Mouse (Mus musculus) heart, embryonic 12.5 days (tissue): ENCODE measurements around the gene Spg20. TPM values are rescaled to one million over a fixed set of nuclear protein-coding genes. Genes with fewer than 3 reads are reported as not detected.

Source experiments
- microRNA-seq: library from miRNA; unstranded; fragments of <30 nt; microRNA quantifications from one replicate; pipeline ENCODE4, GENCODE M21; 2017
- polyA plus RNA-seq: library from polyadenylated mRNA; unstranded; fragments of >200 nt; fragmentation: Nextera tagmentation; extraction: Ambion mirVana; gene quantifications from 2 replicates; pipeline ENCODE4 v1.2.1, GENCODE M21; 2016

The Spg20 gene
- polyA plus RNA-seq, 1 experiment from 2014 or later: 49.0 TPM

Small RNA genes lying within 50 kb of the gene (microRNA-seq; reads per million reads assigned to microRNA genes)
- gene Gm22029: not detected

Other genes starting within 250 kb of the Spg20 start
- gene Sertm1, start 196.2 kb upstream of the Spg20 start, polyA plus RNA-seq: 0.18 and 0.40 TPM in 2 replicates
- 1.3 and 2.0 TPM in 2 replicates for gene Ccna1, start 56.6 kb upstream of the Spg20 start, polyA plus RNA-seq
- 0.08 TPM in 1 of 2 replicates, not detected in the other for gene Ccdc169, start 25.2 kb downstream of the Spg20 start, polyA plus RNA-seq
- 0.06 and 0.10 TPM in 2 replicates for gene Sohlh2, start 69.9 kb downstream of the Spg20 start, polyA plus RNA-seq
- gene Dclk1, start 130.3 kb downstream of the Spg20 start, polyA plus RNA-seq: 8.6 and 9.3 TPM in 2 replicates